Mouse (Mus musculus) liver, embryonic 16.5 days (tissue): ENCODE results near the gene Ift27. TPM values are rescaled to one million over a fixed set of nuclear protein-coding genes. Genes with fewer than 3 reads are reported as not detected.

Experiments
- ATAC-seq: fragments of 200-750 bp; cut with Nextera tagmentation; 2 replicates; pipeline ENCODE4 v1.8.0; 2017; ENCODE audit warnings: low read depth, mild to moderate bottlenecking, moderate number of reproducible peaks, moderate library complexity
- H3K27ac ChIP-seq: fragments of 300-500 bp; sonication (generic); 2 replicates; pipeline ENCODE4 v1.5.1; 2014; ENCODE audit warnings: mild to moderate bottlenecking, low read length
- H3K27me3 ChIP-seq: fragments of 300-500 bp; sonication (generic); 2 replicates; pipeline ENCODE4 v1.6.1; 2014; ENCODE audit warnings: low read depth, low read length, mixed read lengths; ENCODE audit not compliant: control insufficient read depth, insufficient read depth
- H3K36me3 ChIP-seq: fragments of 300-500 bp; sonication (generic); 2 replicates; pipeline ENCODE4 v1.6.1; 2014; ENCODE audit warnings: mild to moderate bottlenecking; ENCODE audit not compliant: control insufficient read depth, insufficient read depth
- H3K4me1 ChIP-seq: fragments of 300-500 bp; sonication (generic); 2 replicates; pipeline ENCODE4 v1.6.1; 2014; ENCODE audit warnings: low read depth, low read length, mixed read lengths; ENCODE audit not compliant: control insufficient read depth
- H3K4me2 ChIP-seq: fragments of 300-500 bp; sonication (generic); 2 replicates; pipeline ENCODE4 v1.6.1; 2014; ENCODE audit warnings: low read depth, low read length, mixed read lengths
- H3K4me3 ChIP-seq: fragments of 300-500 bp; sonication (generic); 2 replicates; pipeline ENCODE4 v1.5.1; 2014; ENCODE audit warnings: low read depth, mild to moderate bottlenecking, low read length
- H3K9ac ChIP-seq: fragments of 300-500 bp; sonication (generic); 2 replicates; pipeline ENCODE4 v1.6.1; 2014; ENCODE audit warnings: low read depth, low read length
- H3K9me3 ChIP-seq: fragments of 300-500 bp; sonication (generic); replicated peaks from 2 replicates; pipeline ENCODE4 v1.6.1; 2016; ENCODE audit warnings: low read length; ENCODE audit not compliant: control insufficient read depth
- WGBS: fragments of 180-500 bp; shearing (Covaris S2); extraction: QIAGEN DNeasy Blood & Tissue Kit; methylation state at CpG from one replicate; pipeline ENCODE4 v1.1.7; 2014; ENCODE audit not compliant: insufficient replicate concordance; 5-methylcytosine and 5-hydroxymethylcytosine counted together
- polyA plus RNA-seq: library from polyadenylated mRNA; unstranded; fragments of >200 nt; fragmentation: Nextera tagmentation; extraction: Ambion mirVana; gene quantifications from 2 replicates; pipeline ENCODE4 v1.2.1, GENCODE M21; 2015

Ift27 gene
- polyA plus RNA-seq, 1 experiment from 2014 or later: 26.6 TPM

DNA sequence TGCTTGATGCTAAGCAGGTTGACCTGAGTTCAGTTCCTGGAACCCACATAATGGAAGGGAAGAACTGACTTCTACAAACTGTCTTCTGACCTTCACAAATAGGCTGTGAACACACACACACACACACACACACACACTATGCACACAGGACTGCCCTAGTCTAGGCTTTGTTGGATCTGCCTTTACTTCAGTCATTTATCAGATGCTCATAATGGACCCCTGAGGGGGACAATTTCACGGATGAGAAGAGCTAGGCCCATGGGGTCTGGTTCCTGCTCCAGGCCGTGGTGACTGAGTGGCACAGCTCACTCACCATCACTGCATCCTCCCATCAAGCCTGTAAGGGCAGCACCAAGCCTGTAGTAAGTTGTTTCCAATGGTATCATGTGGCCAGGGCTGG lies 40.5 kb downstream of the Ift27 start:
- H3K4me2 ChIP-seq: no peak overlapping the region
- no peak overlapping the region for H3K27ac ChIP-seq
- no peak overlapping the region for H3K4me3 ChIP-seq
- no peaks in the 10 kb centered on the region for H3K36me3 ChIP-seq
- H3K27me3 ChIP-seq: no peaks in the 10 kb centered on the region
- H3K9ac ChIP-seq: no peak overlapping the region
- no peaks in the 10 kb centered on the region for H3K9me3 ChIP-seq
- H3K4me1 ChIP-seq: no peaks in the 10 kb centered on the region
- WGBS: 46% methylated on average over 2 of the region's 2 CpGs
- no peak for ATAC-seq

GRCm38 (mm10) chr15:78119704-78120103 lies 54.2 kb downstream of the Ift27 start, which contains the start of gene Cacng2:
Gene Cacng2, minus strand, starts transcription at chr15:78120028.
- Histone ChIP-seq H3K36me3 (no peaks in the 10 kb centered on the region), H3K27ac (no peak within 1 kb of the TSS), H3K9me3 (no peaks in the 10 kb centered on the region), H3K9ac (no peak within 1 kb of the TSS), H3K4me3 (no peak within 1 kb of the TSS), H3K27me3 (peaks cover 5% of the 10 kb centered on the region), H3K4me1 (no peaks in the 10 kb centered on the region; the same call in 1 of the 2 replicates), H3K4me2 (no peak within 1 kb of the TSS)
- WGBS: under 1% methylated on average over 39 of the region's 42 CpGs
- ATAC-seq: peak; percentile 93

DNA sequence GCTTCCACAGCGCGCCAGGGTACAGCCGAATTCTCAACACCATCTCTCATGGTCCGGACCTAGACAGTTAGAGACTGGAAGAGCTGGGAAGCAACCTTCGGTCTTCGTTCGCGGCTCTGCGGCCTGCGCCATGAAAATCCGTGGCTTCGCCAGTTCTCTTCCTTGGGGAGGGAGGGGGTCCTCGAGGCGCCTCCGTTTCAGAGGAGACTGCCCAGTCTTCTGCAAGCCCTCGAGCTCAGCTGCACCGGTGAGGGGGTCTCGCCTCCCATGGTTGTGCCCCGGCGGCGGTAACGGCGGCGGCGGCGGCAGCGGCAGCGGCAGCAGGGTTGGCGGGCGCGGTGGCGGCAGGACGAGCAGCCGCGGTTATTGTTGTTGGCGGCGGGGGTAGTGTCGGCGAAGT lies 54.7 kb downstream of the Ift27 start:
- H3K9me3 ChIP-seq: no peaks in the 10 kb centered on the region
- H3K4me3 ChIP-seq: no peak overlapping the region
- no peaks in the 10 kb centered on the region for H3K36me3 ChIP-seq
- H3K9ac ChIP-seq: no peak overlapping the region
- H3K27ac ChIP-seq: no peak overlapping the region
- H3K4me2 ChIP-seq: no peak overlapping the region
- 12% methylated on average over 33 of the region's 39 CpGs for WGBS
- ATAC-seq: no peak
- H3K4me1 ChIP-seq: no peaks in the 10 kb centered on the region; the same call in 1 of the 2 replicates
- peaks cover 5% of the 10 kb centered on the region for H3K27me3 ChIP-seq

GRCm38 (mm10) chr15:78118275-78118995 lies 55.5 kb downstream of the Ift27 start:
- Histone ChIP-seq H3K27ac (no peak overlapping the region), H3K4me2 (no peak overlapping the region), H3K4me1 (no peaks in the 10 kb centered on the region; the same call in 1 of the 2 replicates), H3K9ac (no peak overlapping the region), H3K27me3 (peaks cover 5% of the 10 kb centered on the region), H3K9me3 (no peaks in the 10 kb centered on the region), H3K36me3 (no peaks in the 10 kb centered on the region), H3K4me3 (no peak overlapping the region)
- ATAC-seq: no peak
- 49% methylated on average over 18 of the region's 18 CpGs for WGBS

DNA sequence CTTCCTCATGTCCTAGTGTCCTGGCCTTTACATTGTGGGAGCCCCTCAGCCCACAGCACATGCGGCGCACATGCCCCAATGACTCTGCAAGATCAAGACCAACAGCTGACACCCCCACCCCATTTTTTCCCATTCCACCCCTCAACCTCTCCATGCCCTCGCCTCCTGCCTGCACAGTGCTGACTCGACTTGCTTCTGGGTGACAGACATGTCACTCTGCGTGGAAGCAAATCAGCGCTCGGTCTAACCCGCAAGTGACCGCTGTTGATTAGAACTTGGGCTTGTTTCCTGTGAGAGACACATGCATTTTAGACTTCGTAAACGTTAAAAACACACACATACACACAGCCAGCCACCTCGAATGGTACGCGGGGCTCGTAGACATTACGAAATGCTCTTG lies 56.2 kb downstream of the Ift27 start:
- ATAC-seq: no peak
- H3K27ac ChIP-seq: no peak overlapping the region
- H3K27me3 ChIP-seq: peaks cover 5% of the 10 kb centered on the region
- H3K4me1 ChIP-seq: no peaks in the 10 kb centered on the region; the same call in 1 of the 2 replicates
- H3K9me3 ChIP-seq: no peaks in the 10 kb centered on the region
- WGBS: 74% methylated on average over 16 of the region's 16 CpGs
- H3K36me3 ChIP-seq: no peaks in the 10 kb centered on the region
- no peak overlapping the region for H3K4me2 ChIP-seq
- no peak overlapping the region for H3K4me3 ChIP-seq
- H3K9ac ChIP-seq: no peak overlapping the region

GRCm38 (mm10) chr15:78116936-78117335 lies 57.0 kb downstream of the Ift27 start:
- ATAC-seq: no peak
- Histone ChIP-seq H3K36me3 (no peaks in the 10 kb centered on the region), H3K9me3 (no peaks in the 10 kb centered on the region), H3K4me1 (no peaks in the 10 kb centered on the region; the same call in 1 of the 2 replicates), H3K9ac (no peak overlapping the region), H3K4me2 (no peak overlapping the region), H3K27me3 (peaks cover 5% of the 10 kb centered on the region), H3K27ac (no peak overlapping the region), H3K4me3 (no peak overlapping the region)
- 72% methylated on average over 10 of the region's 10 CpGs for WGBS

DNA sequence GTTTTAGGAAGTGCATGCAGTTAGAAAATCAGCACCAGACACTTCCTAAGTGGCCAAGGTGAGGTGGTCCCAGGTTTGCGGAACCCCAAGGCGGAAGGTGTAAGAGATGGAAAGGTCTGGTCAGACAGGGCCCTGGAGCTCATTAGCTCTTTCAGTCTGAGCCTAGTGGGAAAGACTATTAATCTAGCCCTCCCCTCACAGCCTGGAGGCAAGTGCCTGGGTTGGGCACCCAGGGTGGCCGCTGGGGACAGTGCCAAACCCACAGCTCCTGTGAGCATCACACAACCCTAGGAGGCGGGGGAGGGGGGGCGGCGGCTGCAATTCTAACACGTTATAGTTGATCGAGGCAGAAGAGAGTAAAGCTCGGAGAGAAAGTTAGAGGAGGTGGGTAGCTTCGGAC lies 57.7 kb downstream of the Ift27 start:
- WGBS: 66% methylated on average over 10 of the region's 10 CpGs
- Histone ChIP-seq H3K36me3 (no peaks in the 10 kb centered on the region), H3K4me3 (no peak overlapping the region), H3K9ac (no peak overlapping the region), H3K9me3 (no peaks in the 10 kb centered on the region), H3K27me3 (peaks cover 5% of the 10 kb centered on the region), H3K4me2 (no peak overlapping the region), H3K4me1 (no peaks in the 10 kb centered on the region; the same call in 1 of the 2 replicates), H3K27ac (no peak overlapping the region)
- no peak for ATAC-seq

Other genes starting within 250 kb of the Ift27 start
- gene Txn2, start 245.1 kb downstream of the Ift27 start, polyA plus RNA-seq: 177 and 180 TPM in 2 replicates
- 1.1 and 1.2 TPM in 2 replicates for gene Foxred2, start 217.4 kb downstream of the Ift27 start, polyA plus RNA-seq
- 119 and 125 TPM in 2 replicates for gene Eif3d, start 203.3 kb downstream of the Ift27 start, polyA plus RNA-seq
- gene Cacng2, start 54.1 kb downstream of the Ift27 start, polyA plus RNA-seq: not detected in 2 replicates
- gene Pvalb, start 32.3 kb upstream of the Ift27 start, polyA plus RNA-seq: not detected in 2 replicates
- gene Ncf4, start 70.7 kb upstream of the Ift27 start, polyA plus RNA-seq: 47.8 and 49.9 TPM in 2 replicates
- gene Csf2rb2, start 131.6 kb upstream of the Ift27 start, polyA plus RNA-seq: 1.3 and 1.9 TPM in 2 replicates
- gene Csf2rb, start 151.6 kb upstream of the Ift27 start, polyA plus RNA-seq: 5.7 and 7.1 TPM in 2 replicates
- gene Tex33, start 221.8 kb upstream of the Ift27 start, polyA plus RNA-seq: 0.13 TPM in 1 of 2 replicates, not detected in the other
- gene Tst, start 231.8 kb upstream of the Ift27 start, polyA plus RNA-seq: 240 and 265 TPM in 2 replicates
- gene Mpst, start 232.3 kb upstream of the Ift27 start, polyA plus RNA-seq: 5.9 and 7.5 TPM in 2 replicates